Mouse (Mus musculus) gonadal fat pad, adult 2 months (tissue): Measurements from ENCODE around the gene Tmem95. TPM values are rescaled to one million over a fixed set of nuclear protein-coding genes. Genes with fewer than 3 reads are reported as not detected.
"Not testable (repeated sequence)": the region's sequence is repeated elsewhere in the genome, so short reads cannot be mapped to it uniquely, and the experiment has no call there.

ENCODE experiments used
- DNase-seq: peaks from one replicate; pipeline ENCODE4 v3.0.0-alpha.2; 2012; ENCODE audit warnings: low read depth
- polyA plus RNA-seq: library from polyadenylated mRNA; depleted of rRNA; stranded (reverse); fragments of >200 nt; gene quantifications from 2 replicates; pipeline ENCODE4 v1.2.3, GENCODE M21; 2012

Tmem95 gene
- polyA plus RNA-seq, 1 experiment, result not detected

- DNase-seq, result peak; percentile 56
Observed at GRCm38 (mm10) chr11:69880853-69881603, 3.2 kb upstream of the Tmem95 start, which contains the start of gene Kctd11. TSS of gene Kctd11 (minus strand) at chr11:69881406.

GRCm38 (mm10) chr11:69880506-69880852 lies 2.7 kb upstream of the Tmem95 start:
- DNase-seq, result no peak

GRCm38 (mm10) chr11:69879711-69880110 lies 1.9 kb upstream of the Tmem95 start:
- no peak for DNase-seq

- no peak for DNase-seq
Observed at GRCm38 (mm10) chr11:69878952-69879351, 1.1 kb upstream of the Tmem95 start.

GRCm38 (mm10) chr11:69878399-69878798 lies 581 bp upstream of the Tmem95 start:
- DNase-seq, result no peak

GRCm38 (mm10) chr11:69876867-69877266 lies 951 bp downstream of the Tmem95 start:
- no peak for DNase-seq

- DNase-seq, result no peak
Observed at GRCm38 (mm10) chr11:69876186-69876585, 1.6 kb downstream of the Tmem95 start.

GRCm38 (mm10) chr11:69872451-69872850 lies 5.4 kb downstream of the Tmem95 start:
- DNase-seq, result no peak

GRCm38 (mm10) chr11:69871822-69872221 lies 6.0 kb downstream of the Tmem95 start:
- no peak for DNase-seq

GRCm38 (mm10) chr11:69870289-69871069 lies 7.3 kb downstream of the Tmem95 start:
- DNase-seq, result no peak

GRCm38 (mm10) chr11:69867335-69867734 lies 10.5 kb downstream of the Tmem95 start:
- no peak for DNase-seq

GRCm38 (mm10) chr11:69865561-69865960 lies 12.3 kb downstream of the Tmem95 start:
- DNase-seq, result no peak

- no peak for DNase-seq
Observed at GRCm38 (mm10) chr11:69864138-69864860, 13.5 kb downstream of the Tmem95 start.

GRCm38 (mm10) chr11:69863729-69864128 lies 14.1 kb downstream of the Tmem95 start:
- not testable (repeated sequence) for DNase-seq

- DNase-seq, result peak; percentile 64
Observed at GRCm38 (mm10) chr11:69858113-69858998, 19.5 kb downstream of the Tmem95 start, which contains the start of gene Tnk1. TSS of gene Tnk1 (minus strand) at chr11:69858730.

GRCm38 (mm10) chr11:69855347-69855746 lies 22.5 kb downstream of the Tmem95 start:
- DNase-seq, result no peak

- DNase-seq, result no peak
Observed at GRCm38 (mm10) chr11:69854680-69855079, 23.1 kb downstream of the Tmem95 start.

GRCm38 (mm10) chr11:69853994-69854393 lies 23.8 kb downstream of the Tmem95 start:
- DNase-seq, result no peak

- no peak for DNase-seq
Observed at GRCm38 (mm10) chr11:69850754-69851153, 27.1 kb downstream of the Tmem95 start.

GRCm38 (mm10) chr11:69849884-69850283 lies 27.9 kb downstream of the Tmem95 start:
- DNase-seq, result no peak

GRCm38 (mm10) chr11:69849128-69849527 lies 28.7 kb downstream of the Tmem95 start:
- no peak for DNase-seq
